Mouse (Mus musculus): ENCODE measurements around the gene Ppp6r3. TPM values are rescaled to one million over a fixed set of nuclear protein-coding genes. Genes with fewer than 3 reads are reported as not detected.

The Ppp6r3 gene
- polyA plus RNA-seq, 1 experiment from 2014 or later = 65.4 TPM

DNA sequence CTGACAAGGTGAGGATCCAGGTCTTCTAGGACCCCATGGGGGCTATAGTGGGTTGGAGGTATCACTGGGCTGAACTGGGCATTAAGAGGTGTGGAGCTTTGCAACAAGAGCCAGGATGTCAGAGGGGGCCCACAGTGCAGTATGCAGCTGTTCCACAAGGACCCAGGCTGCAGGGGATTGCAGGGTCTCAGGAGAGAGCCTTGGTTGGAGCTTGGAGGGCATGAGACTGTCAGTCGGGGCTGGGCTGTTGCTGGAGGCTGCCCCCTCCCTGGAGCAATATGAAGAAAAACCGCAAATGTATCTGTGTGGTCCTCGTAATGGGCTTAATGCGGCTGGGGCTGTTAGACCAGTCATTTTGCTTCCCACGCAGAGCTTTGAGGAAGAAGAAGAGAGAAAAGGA, 134.9 kb downstream of the Ppp6r3 start:
- no peak for ATAC-seq (replicated peaks)
- H3K27ac ChIP-seq = no peak overlapping the region

DNA sequence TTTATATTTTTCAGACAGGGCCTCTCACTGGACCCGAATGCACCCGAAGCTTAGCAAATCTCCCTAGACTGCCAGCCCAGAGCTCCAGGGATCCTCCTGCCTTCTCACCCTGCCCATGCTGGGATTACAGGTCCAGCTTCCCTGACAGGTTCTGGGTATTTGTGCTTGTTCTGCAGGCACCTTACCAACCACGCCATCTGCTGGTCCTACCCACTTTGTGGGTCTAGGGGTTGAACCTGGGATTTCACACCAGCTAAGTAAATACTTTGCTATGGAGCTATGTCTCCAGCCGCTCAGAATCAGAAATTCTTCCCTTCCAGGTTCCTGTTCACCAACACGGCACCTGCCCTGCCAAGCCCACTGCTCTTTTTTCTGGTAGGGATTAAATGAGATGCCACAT, 137.6 kb downstream of the Ppp6r3 start:
- H3K9ac ChIP-seq = no peak overlapping the region
- no peaks in the 10 kb centered on the region for H3K4me1 ChIP-seq
- no peak overlapping the region for H3K27ac ChIP-seq
- no peaks in the 10 kb centered on the region for H3K9me3 ChIP-seq
- no peak overlapping the region for H3K4me3 ChIP-seq
- no peaks in the 10 kb centered on the region for H3K36me3 ChIP-seq (replicated peaks)
- no peak overlapping the region for H3K4me2 ChIP-seq
- H3K27me3 ChIP-seq (replicated peaks) = no peaks in the 10 kb centered on the region
- WGBS = 74% methylated on average over 5 of the region's 5 CpGs
- ATAC-seq (replicated peaks) = no peak

More for the DNA sequence above, 134.9 kb downstream of the Ppp6r3 start:
- H3K9me3 ChIP-seq = no peaks in the 10 kb centered on the region
- no peak overlapping the region for H3K4me2 ChIP-seq
- 56% methylated on average over 5 of the region's 5 CpGs for WGBS
- no peak overlapping the region for H3K9ac ChIP-seq
- no peak overlapping the region for H3K4me3 ChIP-seq
- H3K4me1 ChIP-seq = no peaks in the 10 kb centered on the region
- H3K36me3 ChIP-seq (replicated peaks) = no peaks in the 10 kb centered on the region
- H3K27me3 ChIP-seq (replicated peaks) = no peaks in the 10 kb centered on the region

DNA sequence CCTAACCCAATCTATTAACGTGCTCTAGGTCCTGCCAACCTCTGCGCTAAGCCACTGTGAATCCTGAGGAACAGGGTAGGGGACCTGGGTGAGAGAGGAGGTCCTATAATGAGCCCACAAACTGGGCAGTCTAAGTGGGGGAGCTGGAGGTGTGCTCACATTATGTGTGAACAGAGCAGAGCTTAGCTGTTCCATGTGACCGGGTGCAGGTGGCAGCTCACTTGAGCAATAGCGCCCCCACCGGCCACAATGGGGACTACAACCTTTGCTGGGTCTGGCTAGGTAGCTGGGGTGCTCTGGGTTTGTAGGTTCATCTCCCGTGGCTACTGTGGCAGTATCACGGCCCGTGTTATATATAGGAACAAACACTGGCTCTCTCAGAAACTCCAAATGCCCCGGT, 138.7 kb downstream of the Ppp6r3 start:
- Histone ChIP-seq H3K4me3 (no peak overlapping the region), H3K36me3 (replicated peaks) (no peaks in the 10 kb centered on the region), H3K9me3 (no peaks in the 10 kb centered on the region), H3K9ac (no peak overlapping the region), H3K27me3 (replicated peaks) (no peaks in the 10 kb centered on the region), H3K4me1 (no peaks in the 10 kb centered on the region), H3K4me2 (no peak overlapping the region), H3K27ac (no peak overlapping the region)
- 60% methylated on average over 9 of the region's 9 CpGs for WGBS
- ATAC-seq (replicated peaks) = 0 out of 2 replicates have a peak, but pooled peaks have one; percentile 51

DNA sequence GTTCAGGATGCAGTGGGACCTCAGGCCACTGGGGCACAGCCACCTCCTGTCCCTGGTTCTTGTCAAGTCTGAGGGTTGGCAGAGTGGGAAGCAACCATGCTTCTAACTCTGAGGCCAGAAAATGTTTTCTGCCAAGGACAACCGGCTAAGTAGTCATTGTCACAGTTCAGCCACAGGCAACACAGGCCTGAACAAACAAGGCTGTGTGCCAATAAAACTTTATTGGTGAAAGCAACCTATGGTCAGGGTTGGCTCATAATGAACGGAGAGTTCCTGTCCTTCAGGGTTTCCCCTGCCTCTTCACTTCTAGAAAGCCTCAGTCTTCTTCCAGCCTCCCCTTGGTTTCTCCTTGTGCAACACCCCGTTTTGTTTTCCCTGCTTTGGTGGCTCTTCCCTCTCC, 139.7 kb downstream of the Ppp6r3 start:
- Histone ChIP-seq H3K4me1 (no peaks in the 10 kb centered on the region), H3K9me3 (no peaks in the 10 kb centered on the region), H3K27ac (no peak overlapping the region), H3K4me3 (no peak overlapping the region), H3K4me2 (no peak overlapping the region), H3K9ac (no peak overlapping the region), H3K27me3 (replicated peaks) (no peaks in the 10 kb centered on the region), H3K36me3 (replicated peaks) (no peaks in the 10 kb centered on the region)
- no peak for ATAC-seq (replicated peaks)
- 93% methylated on average over 3 of the region's 3 CpGs for WGBS

DNA sequence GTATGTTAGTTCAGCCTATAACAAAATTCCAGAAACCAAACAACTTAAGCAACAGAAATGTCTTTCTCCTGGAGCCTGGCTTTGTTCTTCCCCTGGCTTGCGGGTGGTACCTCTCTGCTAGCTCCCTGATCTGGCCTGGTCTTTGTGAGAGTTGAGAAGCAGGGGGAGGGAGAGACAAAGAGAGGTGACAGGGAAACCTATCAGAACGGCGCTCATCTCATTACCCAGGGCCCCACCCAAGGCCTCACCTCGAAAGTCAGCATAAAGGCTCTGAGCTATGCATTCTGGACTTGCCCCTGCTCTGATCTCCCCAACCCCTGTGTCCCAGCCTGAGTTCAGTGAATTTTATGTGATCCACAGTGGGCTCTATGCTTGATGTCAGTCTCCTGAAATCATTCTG, 140.9 kb downstream of the Ppp6r3 start:
- no peaks in the 10 kb centered on the region for H3K27me3 ChIP-seq (replicated peaks)
- no peak overlapping the region for H3K4me3 ChIP-seq
- ATAC-seq (replicated peaks) = no peak
- H3K9me3 ChIP-seq = no peaks in the 10 kb centered on the region
- H3K27ac ChIP-seq = no peak overlapping the region
- WGBS = 31% methylated on average over 4 of the region's 4 CpGs
- H3K4me1 ChIP-seq = no peaks in the 10 kb centered on the region
- H3K9ac ChIP-seq = no peak overlapping the region
- no peaks in the 10 kb centered on the region for H3K36me3 ChIP-seq (replicated peaks)
- H3K4me2 ChIP-seq = no peak overlapping the region

DNA sequence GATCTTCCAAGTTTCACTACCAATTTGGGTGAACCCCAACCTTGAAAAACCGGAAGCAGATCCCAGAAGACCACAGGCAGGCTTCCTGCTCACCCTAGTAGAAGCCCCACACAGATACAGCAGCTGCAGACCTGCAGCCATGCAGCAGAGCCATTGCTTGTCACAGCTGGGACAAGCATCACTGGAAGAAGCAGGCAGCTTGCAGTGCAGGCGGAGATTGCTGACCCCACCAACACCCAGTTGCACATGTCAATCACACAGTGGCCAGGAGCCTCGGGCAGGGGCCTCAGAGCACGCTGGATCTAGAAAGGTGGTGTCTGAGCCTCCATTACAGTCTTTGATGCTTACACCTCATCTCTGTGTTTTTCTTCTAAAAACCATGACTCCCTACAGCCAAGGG, 141.4 kb downstream of the Ppp6r3 start:
- 46% methylated on average over 4 of the region's 4 CpGs for WGBS
- Histone ChIP-seq H3K27me3 (replicated peaks) (no peaks in the 10 kb centered on the region), H3K4me2 (no peak overlapping the region), H3K36me3 (replicated peaks) (no peaks in the 10 kb centered on the region), H3K9ac (no peak overlapping the region), H3K9me3 (no peaks in the 10 kb centered on the region), H3K27ac (no peak overlapping the region), H3K4me3 (no peak overlapping the region), H3K4me1 (peaks cover 5% of the 10 kb centered on the region; the same call in 1 of the 2 replicates)
- no peak for ATAC-seq (replicated peaks)

DNA sequence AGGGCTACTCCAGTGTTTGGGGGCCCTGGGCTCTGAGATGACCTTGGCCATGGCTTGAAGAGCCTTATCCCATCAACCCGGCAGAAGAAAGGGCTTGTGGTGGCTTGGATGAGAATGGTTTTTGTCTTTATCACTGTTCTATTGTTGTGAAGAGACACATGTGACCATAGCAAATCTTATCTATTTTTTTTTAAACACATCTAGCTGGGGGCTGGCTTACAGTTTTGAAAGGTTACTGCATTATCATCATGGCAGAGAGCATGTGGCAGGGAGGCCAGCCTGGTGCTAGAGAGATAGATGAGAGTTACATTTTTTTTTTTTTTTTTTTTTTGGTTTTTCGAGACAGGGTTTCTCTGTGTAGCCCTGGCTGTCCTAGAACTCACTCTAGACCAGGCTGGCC, 143.6 kb downstream of the Ppp6r3 start:
- WGBS = 66% methylated on average over 2 of the region's 2 CpGs
- H3K9ac ChIP-seq = no peak overlapping the region

DNA sequence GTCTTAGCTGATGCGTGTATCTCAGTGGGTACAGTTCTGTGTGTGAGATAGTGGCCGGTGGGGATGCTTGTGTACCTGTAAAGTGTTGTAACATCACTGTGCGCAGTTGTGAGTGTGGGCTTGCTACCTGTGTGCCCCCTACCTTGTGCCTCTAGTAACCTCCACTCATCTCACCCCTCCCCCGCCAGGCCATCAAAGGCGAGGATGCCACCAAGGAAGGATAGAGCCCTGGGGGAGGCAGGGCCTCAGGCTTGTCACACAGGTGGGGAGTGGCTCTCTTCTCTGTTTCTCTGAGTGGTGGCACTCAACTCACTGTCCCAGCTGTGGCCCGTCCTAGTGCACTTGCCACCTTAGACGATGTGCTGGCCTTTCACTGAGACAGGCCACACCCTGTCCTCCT, 144.5 kb downstream of the Ppp6r3 start:
- no peak overlapping the region for H3K27ac ChIP-seq
- ATAC-seq (replicated peaks) = no peak
- WGBS = 78% methylated on average over 7 of the region's 7 CpGs
- H3K36me3 ChIP-seq (replicated peaks) = no peaks in the 10 kb centered on the region
- H3K4me3 ChIP-seq = no peak overlapping the region
- no peak overlapping the region for H3K4me2 ChIP-seq
- H3K4me1 ChIP-seq = peaks cover 7% of the 10 kb centered on the region; the same call in 1 of the 2 replicates
- no peak overlapping the region for H3K9ac ChIP-seq
- H3K9me3 ChIP-seq = no peaks in the 10 kb centered on the region
- H3K27me3 ChIP-seq (replicated peaks) = no peaks in the 10 kb centered on the region

More for the DNA sequence above, 143.6 kb downstream of the Ppp6r3 start:
- no peak for ATAC-seq (replicated peaks)
- no peaks in the 10 kb centered on the region for H3K36me3 ChIP-seq (replicated peaks)
- peaks cover 7% of the 10 kb centered on the region; the same call in 1 of the 2 replicates for H3K4me1 ChIP-seq
- H3K27me3 ChIP-seq (replicated peaks) = no peaks in the 10 kb centered on the region
- no peaks in the 10 kb centered on the region for H3K9me3 ChIP-seq
- no peak overlapping the region for H3K4me2 ChIP-seq
- no peak overlapping the region for H3K4me3 ChIP-seq
- no peak overlapping the region for H3K27ac ChIP-seq

DNA sequence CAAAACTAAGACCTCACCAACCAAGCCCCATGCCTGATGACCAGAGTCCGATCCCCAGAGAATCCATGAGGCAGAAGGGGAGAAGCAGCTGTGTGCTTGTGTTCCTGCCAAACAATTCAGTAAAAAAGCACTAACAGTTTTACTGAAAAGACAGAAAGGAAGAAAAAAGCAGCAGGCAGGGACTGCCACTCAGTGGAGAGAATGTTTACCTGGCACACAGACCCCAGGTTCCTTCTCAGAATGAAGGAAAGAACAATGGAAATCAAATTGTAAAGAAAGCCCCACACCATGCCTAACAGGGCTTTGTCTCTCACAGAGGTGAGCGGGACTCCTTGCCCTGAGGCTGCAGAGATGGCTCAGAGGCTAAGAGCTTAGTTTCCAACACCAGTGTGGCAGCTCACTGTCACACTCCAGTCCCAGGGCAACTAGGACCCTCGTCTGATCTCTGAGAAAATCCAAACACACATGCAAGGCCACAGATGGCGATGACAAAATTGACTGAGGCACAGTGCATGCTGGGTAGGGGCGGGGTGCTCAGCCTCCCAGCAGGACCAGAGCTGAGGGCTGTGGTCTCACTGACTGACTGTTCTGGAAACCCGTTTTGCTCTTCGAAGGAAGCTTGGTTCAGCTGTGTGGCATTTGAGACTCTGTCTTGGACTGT, 146.3 kb downstream of the Ppp6r3 start:
- Histone ChIP-seq H3K4me1 (peaks cover 7% of the 10 kb centered on the region; the same call in 1 of the 2 replicates), H3K27me3 (replicated peaks) (no peaks in the 10 kb centered on the region), H3K4me2 (no peak overlapping the region), H3K9me3 (no peaks in the 10 kb centered on the region), H3K36me3 (replicated peaks) (no peaks in the 10 kb centered on the region), H3K4me3 (no peak overlapping the region), H3K27ac (peak overlapping the region; percentile 42; the same call in 1 of the 2 replicates), H3K9ac (no peak overlapping the region)
- 37% methylated on average over 7 of the region's 7 CpGs for WGBS
- 0 out of 2 replicates have a peak, but pooled peaks have one; percentile 59 for ATAC-seq (replicated peaks)

DNA sequence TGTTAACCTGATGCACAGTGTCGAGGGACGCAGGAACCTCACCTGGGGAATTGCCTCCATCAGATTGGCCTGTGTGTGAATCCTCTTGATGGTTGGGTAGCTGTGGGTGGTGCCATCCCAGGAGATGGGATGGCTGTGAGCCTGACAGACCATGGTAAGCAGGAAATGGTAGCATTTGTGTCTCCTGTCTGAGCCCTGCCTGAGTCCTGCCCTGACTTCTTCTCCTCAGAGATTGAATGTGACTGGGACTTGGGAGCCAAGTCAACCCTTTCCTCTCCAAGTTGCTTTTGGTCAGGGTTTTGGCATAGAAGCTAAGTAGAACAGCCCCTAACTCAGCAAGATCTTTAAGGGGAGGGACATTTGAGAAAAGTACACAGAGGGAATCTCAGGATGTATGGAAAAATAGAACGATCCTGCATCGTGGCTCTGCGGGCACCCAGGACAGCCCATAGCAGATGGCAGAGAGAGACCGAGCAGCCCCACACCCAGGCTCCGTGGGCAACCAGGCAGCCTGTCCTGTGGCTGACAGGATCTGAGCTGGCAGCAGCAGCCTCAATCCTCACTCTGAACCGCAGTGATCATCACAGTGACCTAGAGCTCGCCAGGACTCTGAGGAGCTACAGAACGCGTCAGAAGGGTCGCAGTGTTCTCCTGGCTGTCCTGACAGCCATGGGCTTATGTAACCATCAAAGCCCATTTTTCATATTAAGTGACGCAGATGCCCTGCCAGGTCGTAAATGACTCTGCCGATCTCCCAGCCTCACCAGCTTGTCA, 147.3 kb downstream of the Ppp6r3 start:
- no peak overlapping the region for H3K4me3 ChIP-seq
- no peaks in the 10 kb centered on the region for H3K9me3 ChIP-seq
- no peaks in the 10 kb centered on the region for H3K36me3 ChIP-seq (replicated peaks)
- no peak for ATAC-seq (replicated peaks)
- H3K27ac ChIP-seq = no peak overlapping the region
- H3K4me2 ChIP-seq = no peak overlapping the region
- WGBS = 87% methylated on average over 15 of the region's 15 CpGs
- no peaks in the 10 kb centered on the region for H3K27me3 ChIP-seq (replicated peaks)
- H3K9ac ChIP-seq = no peak overlapping the region
- H3K4me1 ChIP-seq = peaks cover 7% of the 10 kb centered on the region; the same call in 1 of the 2 replicates

DNA sequence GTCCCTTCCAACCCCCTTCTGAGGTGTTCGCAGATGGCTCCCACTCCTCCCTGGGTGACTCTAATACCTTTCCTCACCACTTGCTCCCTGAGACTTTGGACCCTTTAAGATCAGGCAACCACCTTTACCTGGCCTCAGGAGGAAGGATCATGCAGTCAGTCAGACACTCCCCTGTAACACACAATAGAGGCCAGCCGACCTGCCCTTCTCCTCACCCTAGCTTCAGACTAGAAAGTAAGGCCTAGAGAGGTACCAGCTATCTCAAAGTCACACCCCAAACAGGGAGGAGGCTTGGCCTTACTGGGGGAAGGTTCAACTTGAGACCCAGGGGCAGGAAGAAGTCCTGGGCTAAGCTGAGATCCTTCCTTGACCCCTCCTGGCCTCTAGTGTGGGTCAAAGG, 151.3 kb downstream of the Ppp6r3 start:
- Histone ChIP-seq H3K36me3 (replicated peaks) (no peaks in the 10 kb centered on the region), H3K9me3 (no peaks in the 10 kb centered on the region), H3K27ac (no peak overlapping the region), H3K4me1 (peaks cover 3% of the 10 kb centered on the region; the same call in 1 of the 2 replicates), H3K4me2 (no peak overlapping the region), H3K27me3 (replicated peaks) (no peaks in the 10 kb centered on the region), H3K9ac (no peak overlapping the region), H3K4me3 (no peak overlapping the region)
- ATAC-seq (replicated peaks) = no peak
- WGBS = 85% methylated on average over 2 of the region's 2 CpGs

DNA sequence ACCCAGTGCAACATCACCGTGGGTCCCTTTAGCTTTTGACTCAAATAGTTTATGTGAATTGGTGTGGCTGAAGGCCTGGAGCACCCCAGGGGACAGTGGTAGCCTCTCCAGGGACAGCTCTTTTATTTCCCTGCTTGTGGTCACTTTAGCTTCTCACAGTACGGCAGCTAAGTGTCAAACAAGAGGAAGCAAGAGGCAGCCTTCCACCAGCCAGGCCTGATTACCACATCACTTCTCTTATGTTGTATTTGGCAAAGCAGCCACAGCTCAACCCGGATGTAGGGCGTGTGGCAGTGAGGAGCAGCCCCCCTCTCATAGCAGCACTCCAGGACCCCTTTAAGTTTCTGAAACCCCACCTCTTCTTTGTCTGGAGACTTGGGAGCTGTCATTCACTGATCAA, 152.6 kb downstream of the Ppp6r3 start:
- no peak overlapping the region for H3K9ac ChIP-seq
- H3K9me3 ChIP-seq = no peaks in the 10 kb centered on the region
- H3K4me2 ChIP-seq = no peak overlapping the region
- 58% methylated on average over 4 of the region's 4 CpGs for WGBS
- H3K36me3 ChIP-seq (replicated peaks) = no peaks in the 10 kb centered on the region
- H3K4me3 ChIP-seq = no peak overlapping the region
- no peaks in the 10 kb centered on the region for H3K4me1 ChIP-seq
- no peak for ATAC-seq (replicated peaks)
- H3K27ac ChIP-seq = no peak overlapping the region
- no peaks in the 10 kb centered on the region for H3K27me3 ChIP-seq (replicated peaks)

DNA sequence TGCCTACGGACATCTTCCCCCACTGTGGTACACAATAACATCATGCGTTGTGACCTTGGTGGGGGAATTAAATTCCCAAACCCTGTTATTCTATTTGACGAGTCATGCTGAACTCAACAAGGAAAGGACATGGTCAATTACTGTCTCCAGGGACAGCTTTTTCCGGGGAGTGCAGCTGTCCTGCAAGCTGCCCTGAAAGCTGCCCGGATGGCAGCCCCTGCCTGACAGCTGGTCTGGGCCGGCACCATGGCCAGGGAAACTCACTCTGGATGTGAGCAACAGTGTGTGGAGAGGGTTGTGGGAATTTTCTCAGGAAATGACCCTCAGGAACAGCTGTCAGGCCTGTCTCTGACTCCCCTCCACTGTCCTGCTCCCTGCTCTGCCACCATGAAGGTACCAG, 153.1 kb downstream of the Ppp6r3 start:
- H3K27ac ChIP-seq = no peak overlapping the region
- no peaks in the 10 kb centered on the region for H3K36me3 ChIP-seq (replicated peaks)
- H3K9me3 ChIP-seq = no peaks in the 10 kb centered on the region
- 31% methylated on average over 6 of the region's 6 CpGs for WGBS
- no peak overlapping the region for H3K4me3 ChIP-seq
- no peak overlapping the region for H3K9ac ChIP-seq
- H3K4me1 ChIP-seq = no peaks in the 10 kb centered on the region
- no peak overlapping the region for H3K4me2 ChIP-seq
- ATAC-seq (replicated peaks) = no peak
- no peaks in the 10 kb centered on the region for H3K27me3 ChIP-seq (replicated peaks)
